Mouse (Mus musculus): ENCODE measurements around the gene Mical2.

Gene Mical2

GRCm38 (mm10) chr7:112212921-112213721 is 12.5 kb upstream of the Mical2 start:
- peak; percentile 65 for DNase-seq

DNA sequence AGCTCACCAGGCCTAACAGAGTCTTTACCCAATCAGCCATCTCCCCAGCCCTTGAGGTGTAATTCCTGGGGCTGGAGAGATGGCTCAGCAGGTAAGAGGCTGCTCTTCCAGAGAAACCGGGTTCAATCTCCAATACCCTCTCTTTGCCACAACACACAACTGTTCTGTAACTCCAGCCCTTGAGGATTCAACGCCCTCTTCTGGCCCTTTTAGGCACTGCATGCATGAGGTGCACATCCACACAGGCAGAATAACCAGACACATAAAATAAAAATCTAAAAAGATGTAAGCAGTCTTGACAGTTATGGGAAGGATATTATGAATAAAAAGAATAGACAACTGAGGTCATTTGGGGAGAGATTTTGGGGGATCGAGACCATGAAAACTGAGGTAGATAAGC is 9.8 kb upstream of the Mical2 start:
- DNase-seq = no peak

GRCm38 (mm10) chr7:112216720-112217119 is 8.9 kb upstream of the Mical2 start:
- no peak for DNase-seq

DNA sequence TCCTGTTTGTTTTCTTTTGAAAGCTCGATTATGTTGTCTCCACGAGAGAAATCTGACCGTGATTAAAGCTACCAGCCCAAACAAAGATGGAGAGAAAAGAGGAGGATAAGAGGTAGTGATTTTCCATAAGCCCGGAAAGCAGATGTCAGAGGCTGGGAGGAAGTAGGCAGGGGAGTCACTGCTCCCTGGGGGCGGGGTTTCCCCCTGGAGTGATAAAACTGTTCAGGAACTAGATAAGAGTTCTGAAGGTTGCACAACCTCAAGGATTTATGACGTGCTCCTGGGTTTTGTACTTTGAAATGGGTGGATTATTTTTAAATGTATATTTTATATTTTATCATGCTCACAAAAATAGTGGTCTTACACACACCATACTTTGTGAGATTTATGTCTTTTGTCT is 8.4 kb upstream of the Mical2 start:
- no peak for DNase-seq

GRCm38 (mm10) chr7:112222733-112223524 is 2.7 kb upstream of the Mical2 start:
- peak; percentile 75 for DNase-seq

- peak; percentile 60 for DNase-seq
Measured at GRCm38 (mm10) chr7:112224854-112225253, 802 bp upstream of the Mical2 start.

DNA sequence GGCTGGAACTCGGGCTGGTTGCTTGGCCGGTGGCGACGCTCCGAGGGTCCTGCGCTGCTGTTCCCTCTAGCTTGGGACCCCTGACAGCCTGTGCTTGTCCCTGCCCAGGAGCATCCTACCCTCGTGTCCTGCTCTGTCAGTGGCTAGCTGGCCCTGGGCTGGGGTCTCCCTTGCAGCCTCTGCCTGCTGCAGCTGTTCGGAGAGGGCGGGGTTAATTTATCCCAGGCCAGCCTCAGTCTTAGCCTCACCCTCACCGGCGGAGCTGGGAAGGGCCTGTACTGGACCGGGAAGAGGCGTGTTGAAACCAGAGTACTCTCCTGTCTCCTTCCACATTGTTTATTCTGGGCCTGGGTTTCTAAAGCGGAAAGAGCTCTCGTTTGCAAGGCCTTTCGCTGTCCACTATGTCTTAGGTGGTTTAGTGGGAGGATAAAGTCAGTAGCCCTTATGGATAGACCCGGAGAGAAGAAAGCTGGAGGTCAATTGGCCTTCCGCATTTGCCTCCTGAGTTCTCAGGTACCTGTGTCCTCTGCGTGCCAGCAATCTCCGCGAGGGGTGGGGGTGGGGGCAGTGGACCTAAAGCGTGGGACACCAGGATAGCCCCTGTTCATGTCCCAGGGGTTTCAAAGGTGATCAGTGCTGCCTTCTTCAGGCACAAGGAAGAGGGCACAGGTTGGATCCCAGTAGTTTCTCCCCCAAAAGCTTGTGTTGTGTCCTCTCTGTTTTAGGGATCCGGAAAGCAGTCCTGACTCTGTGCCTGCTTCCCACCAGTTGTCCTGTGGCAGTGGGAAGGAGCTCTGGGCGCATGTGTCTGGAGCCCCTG is 1.0 kb downstream of the Mical2 start:
- peak; percentile 71 for DNase-seq

DNA sequence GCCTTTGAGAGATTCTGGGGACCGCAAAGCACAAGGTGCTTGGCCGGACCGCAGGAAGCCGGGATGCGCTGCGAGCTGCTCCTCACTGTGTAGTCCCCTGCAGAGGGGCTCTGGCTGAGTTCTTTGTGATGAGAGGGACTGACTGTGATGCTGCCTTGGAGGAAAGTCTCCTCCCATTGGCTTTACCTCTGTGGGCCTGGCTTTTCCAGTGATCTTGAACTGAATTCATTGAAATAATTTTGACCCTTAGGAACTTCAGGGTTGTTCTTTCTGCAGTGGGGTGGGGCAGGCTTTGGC is 1.6 kb downstream of the Mical2 start:
- no peak for DNase-seq

DNA sequence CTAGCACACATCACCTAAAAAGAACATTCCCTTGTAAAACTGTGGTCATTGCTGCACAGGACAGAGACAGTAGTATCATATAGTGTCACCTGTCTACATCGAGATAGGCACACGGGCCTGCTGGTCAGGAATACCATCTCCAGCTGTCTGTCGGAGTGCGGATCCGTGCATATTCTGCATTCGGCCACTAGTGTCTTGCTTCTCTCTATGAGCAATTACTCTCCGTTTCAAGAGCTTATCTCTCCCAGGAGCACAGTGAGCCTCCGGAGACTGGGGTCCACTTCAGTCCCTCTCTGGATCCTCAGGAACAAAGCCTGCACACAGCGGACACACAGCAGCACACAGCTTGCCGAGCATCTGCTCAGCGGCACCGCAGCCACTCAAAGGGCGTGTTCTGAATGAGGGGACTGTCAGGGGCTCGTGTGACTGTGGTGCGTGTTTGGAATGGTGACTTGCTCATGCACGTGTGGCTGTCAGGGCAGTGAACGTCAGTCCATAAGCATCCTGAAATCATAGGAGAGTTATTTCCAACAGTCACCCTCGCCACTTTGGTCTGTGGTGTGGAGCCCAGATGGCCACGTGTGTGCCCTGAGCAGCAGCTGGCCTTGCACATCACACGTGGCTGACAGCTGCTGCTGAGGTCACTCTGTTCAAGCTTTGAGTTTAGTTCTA is 3.3 kb downstream of the Mical2 start:
- peak; percentile 47 for DNase-seq

DNA sequence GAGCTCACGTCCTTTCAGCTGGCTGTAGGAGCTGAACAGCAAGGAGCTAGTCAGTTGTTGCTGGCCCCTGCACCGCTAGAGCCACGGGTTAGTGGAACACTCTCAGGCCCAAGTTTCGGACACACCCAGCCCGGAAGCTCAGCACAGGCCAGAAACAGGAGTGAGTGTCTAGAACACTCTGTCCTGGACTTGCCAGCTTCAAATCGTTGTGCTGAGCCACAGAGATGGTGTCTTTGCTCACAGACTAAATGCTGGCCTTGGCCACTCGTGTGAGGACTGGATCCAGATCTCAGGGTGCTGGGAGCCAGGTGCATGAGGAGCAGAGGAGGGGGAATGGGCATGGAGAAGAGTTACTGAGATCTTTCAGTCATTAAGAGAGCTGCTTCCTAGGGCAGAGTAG is 6.1 kb downstream of the Mical2 start:
- DNase-seq = peak; percentile 62

DNA sequence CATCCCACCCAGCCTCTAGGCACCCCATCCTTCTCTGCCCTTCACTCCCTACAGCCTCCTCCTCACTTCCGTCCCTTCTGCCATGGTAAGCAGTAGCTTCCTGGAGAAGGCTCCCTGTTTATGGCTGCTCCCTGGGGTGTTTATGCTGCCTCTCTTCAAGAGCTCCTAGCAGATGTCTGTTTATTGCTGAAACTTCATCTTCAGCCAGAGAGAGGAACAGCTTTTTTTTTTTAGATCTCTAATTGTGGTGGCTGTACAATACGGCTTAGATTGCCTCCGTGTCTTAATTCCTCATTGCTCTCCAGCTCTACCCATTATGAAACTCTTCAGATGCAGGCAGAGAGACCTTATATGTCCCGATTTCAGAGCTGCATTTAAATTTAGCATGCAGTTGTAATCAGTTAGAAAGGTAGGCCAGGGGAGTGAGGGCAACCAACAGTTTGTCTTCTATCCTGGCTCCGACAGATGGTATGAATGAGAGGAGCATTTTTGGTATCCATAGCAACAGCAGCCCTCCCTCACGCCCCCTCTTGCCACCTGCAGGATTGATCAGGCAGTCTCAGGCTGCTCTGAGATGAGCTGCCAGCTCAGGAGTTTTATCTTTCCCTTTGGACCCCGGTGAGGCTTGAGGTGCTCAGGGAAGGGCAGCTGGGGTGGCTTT is 7.8 kb downstream of the Mical2 start:
- DNase-seq = peak; percentile 78

GRCm38 (mm10) chr7:112234410-112234809 is 8.8 kb downstream of the Mical2 start:
- no peak for DNase-seq

- peak; percentile 63 for DNase-seq
Measured at GRCm38 (mm10) chr7:112235493-112235892, 9.8 kb downstream of the Mical2 start.

DNA sequence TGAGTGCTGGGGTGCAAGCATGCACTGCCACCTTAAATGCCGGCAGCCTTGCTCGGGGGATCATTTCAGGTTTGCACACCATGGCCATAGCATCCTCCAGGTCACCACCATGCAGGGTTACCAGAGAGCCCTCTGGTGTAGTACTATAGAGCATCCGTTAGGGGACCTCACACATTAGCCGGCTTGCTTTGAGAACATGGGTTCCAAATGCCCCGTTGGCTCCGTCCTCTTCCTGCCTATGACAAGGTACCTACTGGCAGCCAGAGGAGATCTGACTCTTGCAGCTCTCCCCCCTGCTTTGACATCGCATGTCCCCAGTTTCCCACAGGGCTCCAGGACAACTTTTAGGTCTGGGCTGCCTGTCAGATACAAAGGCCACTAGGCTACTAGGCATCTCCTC is 11.6 kb downstream of the Mical2 start:
- DNase-seq = peak; percentile 54

DNA sequence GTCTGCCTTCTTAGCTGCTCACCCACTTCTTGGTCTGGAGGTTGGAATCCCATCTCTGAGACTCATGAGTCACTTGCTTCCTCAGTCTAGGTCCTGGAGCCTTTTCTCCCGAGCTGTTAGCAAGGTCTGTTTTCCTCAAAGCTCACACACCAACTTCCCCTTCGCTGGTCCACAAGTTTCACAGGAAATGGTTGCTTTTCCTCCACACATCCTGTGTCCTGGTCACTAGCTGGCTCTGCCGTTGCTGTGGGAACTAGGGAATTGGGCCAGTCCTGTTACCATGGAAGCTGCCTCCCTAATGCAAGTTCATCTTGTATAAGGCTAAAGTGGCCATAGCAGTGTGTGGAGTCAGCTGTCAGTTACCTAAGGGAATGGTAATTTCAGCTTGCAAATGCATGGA is 12.2 kb downstream of the Mical2 start:
- no peak for DNase-seq

- peak; percentile 68 for DNase-seq
Measured at GRCm38 (mm10) chr7:112238768-112239728, 13.4 kb downstream of the Mical2 start.

DNA sequence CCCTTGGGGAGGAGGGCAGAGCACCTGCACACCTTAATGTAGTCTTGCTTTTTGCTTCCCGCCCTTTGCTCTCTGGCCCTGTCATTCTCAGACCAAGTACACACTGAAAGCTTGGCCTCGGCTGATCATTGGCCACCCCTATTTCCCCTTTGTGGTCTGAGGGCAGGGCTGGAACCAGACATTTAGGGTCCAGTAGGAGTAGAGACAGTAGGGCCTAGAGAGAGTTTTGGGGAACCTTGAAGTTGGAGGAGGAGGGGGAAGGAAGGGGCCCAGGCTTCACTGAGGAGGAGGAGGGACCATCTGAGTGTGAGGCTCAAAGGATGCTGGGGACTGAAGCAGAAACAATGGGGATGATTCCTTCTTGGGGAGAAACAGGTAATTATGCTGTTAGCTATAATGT is 15.1 kb downstream of the Mical2 start:
- no peak for DNase-seq

DNA sequence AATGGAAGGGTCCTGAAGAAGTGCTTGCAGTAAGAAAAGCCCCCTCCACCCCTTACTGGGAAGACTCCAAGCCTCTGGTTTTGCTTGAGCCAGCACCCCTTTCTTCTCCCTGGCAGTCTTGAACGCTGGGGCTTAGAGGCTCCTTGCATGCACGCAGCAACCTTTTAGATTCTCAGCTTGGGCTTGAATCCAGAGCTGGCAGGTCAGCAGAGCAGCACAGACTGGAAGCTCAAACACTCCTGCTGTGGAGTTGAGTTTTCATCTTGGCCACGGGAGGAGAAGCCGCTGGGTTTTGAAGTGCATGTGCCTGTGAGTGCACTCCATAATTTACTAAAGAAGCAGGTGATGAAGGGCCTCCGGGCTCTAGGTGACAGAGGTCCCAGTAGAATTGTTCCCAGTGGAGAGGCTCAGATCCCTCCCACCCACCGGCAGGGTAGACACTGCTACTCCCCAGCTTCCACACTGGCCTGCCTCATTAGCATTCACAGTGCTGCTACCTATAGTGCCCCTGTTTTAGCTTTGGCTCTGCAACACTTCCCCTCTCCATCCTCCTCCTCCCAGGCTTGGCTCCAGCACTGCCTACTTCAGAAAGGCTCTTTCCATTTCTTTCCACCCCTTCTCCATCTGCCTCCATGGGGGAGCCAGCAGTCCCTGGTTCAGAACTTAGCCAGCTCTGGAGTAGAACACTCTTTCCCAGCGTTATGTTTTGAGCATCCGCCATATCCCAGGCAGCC is 15.7 kb downstream of the Mical2 start:
- peak; percentile 75 for DNase-seq

- DNase-seq = peak; percentile 80
Measured at GRCm38 (mm10) chr7:112241945-112242329, 16.3 kb downstream of the Mical2 start.

GRCm38 (mm10) chr7:112242587-112242986 is 16.9 kb downstream of the Mical2 start:
- DNase-seq = peak; percentile 59
